Mouse (Mus musculus) stomach, postnatal 0 days (tissue): Measurements from ENCODE around the gene Dact1. TPM values are rescaled to one million over a fixed set of nuclear protein-coding genes. Genes with fewer than 3 reads are reported as not detected.

Source experiments
- ATAC-seq: fragments of 200-750 bp; cut with Nextera tagmentation; 2 replicates; pipeline ENCODE4 v1.8.0; 2017; ENCODE audit not compliant: low FRiP score, low TSS enrichment
- DNase-seq: peaks from one replicate; pipeline ENCODE4 v3.0.0-alpha.2; 2016; ENCODE audit warnings: low spot score
- H3K27ac ChIP-seq: fragments of 300-500 bp; sonication (generic); replicated peaks from 2 replicates; pipeline ENCODE4 v1.5.1; 2014; ENCODE audit warnings: mild to moderate bottlenecking, control low read depth
- H3K27me3 ChIP-seq: fragments of 300-500 bp; sonication (generic); 2 replicates; pipeline ENCODE4 v1.6.1; 2014; ENCODE audit warnings: low read length; ENCODE audit not compliant: control insufficient read depth, insufficient read depth
- H3K36me3 ChIP-seq: fragments of 300-500 bp; sonication (generic); 2 replicates; pipeline ENCODE4 v1.6.1; 2014; ENCODE audit warnings: low read length, mixed read lengths; ENCODE audit not compliant: control insufficient read depth, insufficient read depth
- H3K4me1 ChIP-seq: fragments of 300-500 bp; sonication (generic); replicated peaks from 2 replicates; pipeline ENCODE4 v1.6.1; 2014; ENCODE audit warnings: antibody characterized with exemption; ENCODE audit not compliant: control insufficient read depth, insufficient read depth
- H3K4me2 ChIP-seq: fragments of 300-500 bp; sonication (generic); replicated peaks from 2 replicates; pipeline ENCODE4 v1.6.1; 2014; ENCODE audit warnings: low read depth, mild to moderate bottlenecking, control low read depth, moderate library complexity
- H3K4me3 ChIP-seq: fragments of 300-500 bp; sonication (generic); 2 replicates; pipeline ENCODE4 v1.5.1; 2014; ENCODE audit warnings: low read depth, low read length, control low read depth
- H3K9ac ChIP-seq: fragments of 300-500 bp; sonication (generic); 2 replicates; pipeline ENCODE4 v1.6.1; 2014; ENCODE audit warnings: mild to moderate bottlenecking, low read length, control low read depth, mixed read lengths
- H3K9me3 ChIP-seq: fragments of 300-500 bp; sonication (generic); 2 replicates; pipeline ENCODE4 v1.6.1; 2016; ENCODE audit warnings: low read length; ENCODE audit not compliant: control insufficient read depth
- CTCF ChIP-seq: IDR thresholded peaks from 2 replicates; pipeline ENCODE4 v1.5.1; 2016; ENCODE audit warnings: antibody characterized with exemption, low read depth, mild to moderate bottlenecking, moderate library complexity
- EP300 ChIP-seq: optimal IDR thresholded peaks from 2 replicates; pipeline ENCODE3; 2016; ENCODE audit warnings: antibody characterized with exemption
- WGBS: fragments of 180-500 bp; shearing (Covaris S2); extraction: QIAGEN DNeasy Blood & Tissue Kit; methylation state at CpG from one replicate; pipeline ENCODE4 v1.1.7; 2014; 5-methylcytosine and 5-hydroxymethylcytosine counted together
- polyA plus RNA-seq: library from polyadenylated mRNA; unstranded; fragments of >200 nt; fragmentation: Nextera tagmentation; extraction: Ambion mirVana; gene quantifications from 2 replicates; pipeline ENCODE4 v1.2.1, GENCODE M21; 2015

Gene Dact1
- polyA plus RNA-seq, 1 experiment from 2014 or later = 5.1 TPM

DNA sequence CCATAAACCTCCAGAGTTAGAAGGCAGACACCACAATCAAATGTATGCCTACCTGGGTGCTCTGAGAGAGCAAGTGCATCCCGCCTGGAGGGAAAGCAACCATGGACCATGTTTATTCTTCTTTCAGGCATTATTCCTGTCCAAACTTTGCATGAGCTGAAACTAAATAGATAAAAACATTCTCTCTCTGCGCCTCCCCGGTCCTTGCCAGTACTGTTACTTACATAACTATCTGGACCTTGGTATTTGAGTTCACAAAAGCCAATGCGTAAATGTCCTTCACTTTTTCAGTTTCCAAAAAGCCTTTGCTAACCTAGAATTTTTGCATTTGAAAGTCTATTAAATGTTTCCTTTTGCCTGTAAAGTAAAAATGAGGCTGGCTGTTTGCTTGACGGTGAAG lies 58.9 kb downstream of the Dact1 start:
- DNase-seq (no peak), ATAC-seq (no peak)
- TF ChIP-seq CTCF (no peak), EP300 (no peak)
- 55% methylated on average over 5 of the region's 5 CpGs for WGBS
- H3K9me3 ChIP-seq = no peaks in the 10 kb centered on the region
- no peaks in the 10 kb centered on the region for H3K27me3 ChIP-seq
- H3K4me3 ChIP-seq = no peak overlapping the region
- no peak overlapping the region for H3K27ac ChIP-seq
- no peaks in the 10 kb centered on the region for H3K4me1 ChIP-seq
- H3K36me3 ChIP-seq = no peaks in the 10 kb centered on the region
- H3K9ac ChIP-seq = no peak overlapping the region
- no peak overlapping the region for H3K4me2 ChIP-seq

Other genes starting within 250 kb of the Dact1 start
- gene Tomm20l, start 198.5 kb upstream of the Dact1 start, polyA plus RNA-seq = not detected in 2 replicates
- 55.7 and 60.9 TPM in 2 replicates for gene Timm9, start 173.2 kb upstream of the Dact1 start, polyA plus RNA-seq
- gene 2700049A03Rik, start 173.0 kb upstream of the Dact1 start, polyA plus RNA-seq = 3.8 and 4.3 TPM in 2 replicates